In the genomic region with DNA sequence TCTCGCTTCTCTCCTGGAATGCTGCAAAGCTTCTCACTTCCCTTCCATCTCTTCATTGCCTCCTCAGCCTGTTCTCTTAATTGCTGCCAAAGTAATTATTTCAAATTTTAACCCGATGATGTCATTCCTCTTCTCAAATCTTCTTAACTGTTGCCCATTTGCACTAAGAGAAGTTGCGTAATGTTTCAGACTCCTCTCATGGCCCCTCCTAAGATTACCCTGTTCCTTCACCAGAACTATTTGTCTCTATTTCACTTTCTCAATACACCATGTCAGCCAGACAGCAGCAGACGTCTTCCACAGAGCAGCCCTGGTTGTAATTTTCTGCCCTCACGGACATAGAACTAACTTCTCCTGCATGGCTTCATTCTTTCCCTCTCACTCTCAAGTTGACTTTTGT, we compare ENCODE assay signal across 20 mouse cellular contexts. TPM values are rescaled to one million over a fixed set of nuclear protein-coding genes. Genes with fewer than 3 reads are reported as not detected.
DNase-seq lines count a peak whose midpoint lies in the region; ATAC-seq and TF ChIP-seq lines count a peak whose summit lies in the region.
"Had no signal": no experiment of that assay in that cellular context is flagged by ENCODE, and none has a peak within 500 bp of the region (broad histone marks: within the 10 kb centered on the region; RNA-seq: fewer than 3 reads in every experiment).

No protein-coding gene starts in this region.

- no peaks in the 10 kb centered on the region for H3K27me3 ChIP-seq in heart, adult 2 months (ENCODE audit: control insufficient read depth, insufficient read depth, low read length)
- no peaks in the 10 kb centered on the region for H3K27me3 ChIP-seq in heart, embryonic 12.5 days (replicated peaks)
- H3K27me3 ChIP-seq in intestine, embryonic 16.5 days (replicated peaks; ENCODE audit: control insufficient read depth, insufficient read depth, low read length): no peaks in the 10 kb centered on the region
- H3K27me3 ChIP-seq: hindbrain, embryonic 12.5 days; kidney, embryonic 15.5 days; neural tube, embryonic 15.5 days had no signal

- peak in 1 of 2 experiments; percentile 19 for DNase-seq in heart, adult 2 months
- DNase-seq in Muller cell, postnatal 12 days (ENCODE audit: inconsistent ontology term): peak; percentile 29
- peak; percentile 44 for DNase-seq in lung, postnatal 36 days
- DNase-seq in cerebellum, postnatal 4 days (ENCODE audit: low spot score in 2 of 2): no peak
- DNase-seq in ovary, postnatal 10 days (ENCODE audit: low spot score): no peak
- DNase-seq: cerebellum, adult 11-12 months; cerebellum, postnatal 25 days; forebrain, postnatal 0 days; kidney, postnatal 4 days; right cerebral cortex, postnatal 25 days; thymus, postnatal 25 days had no signal

- H3K36me3 ChIP-seq in heart, adult 2 months (ENCODE audit: control insufficient read depth, insufficient read depth, low read length): no peaks in the 10 kb centered on the region
- H3K36me3 ChIP-seq in heart, embryonic 12.5 days: no peaks in the 10 kb centered on the region
- no peaks in the 10 kb centered on the region for H3K36me3 ChIP-seq in intestine, embryonic 16.5 days (ENCODE audit: control insufficient read depth, insufficient read depth, low read length)
- H3K36me3 ChIP-seq: forebrain, embryonic 10.5 days; hindbrain, embryonic 12.5 days; kidney, embryonic 15.5 days; neural tube, embryonic 15.5 days had no signal

- no peak for TF ChIP-seq EP300 in heart, adult 2 months (IDR thresholded peaks at IDR 0.05; ENCODE audit: insufficient read depth, low read depth, low read length)

- H3K79me2 ChIP-seq in heart, adult 2 months (replicated peaks; ENCODE audit: control insufficient read depth, insufficient read depth, low read length): no peaks in the 10 kb centered on the region

- 74% methylated on average over 5 of the region's 5 CpGs for WGBS in heart, adult 2 months
- WGBS in heart, embryonic 12.5 days: 76% methylated on average over 5 of the region's 5 CpGs
- 82% methylated on average over 5 of the region's 5 CpGs for WGBS in intestine, embryonic 16.5 days

- intact Hi-C loops in heart, adult 2 months (cut with DNase I): no loop called here

- no peak overlapping the region for H3K9ac ChIP-seq in heart, adult 2 months (ENCODE audit: low read depth, low read length)
- H3K9ac ChIP-seq in heart, embryonic 12.5 days: no peak overlapping the region
- H3K9ac ChIP-seq in intestine, embryonic 16.5 days (ENCODE audit: low read depth, low read length): no peak overlapping the region
- H3K9ac ChIP-seq: forebrain, postnatal 0 days; hindbrain, embryonic 12.5 days; kidney, embryonic 15.5 days; neural tube, embryonic 15.5 days had no signal

- H3K4me1 ChIP-seq in heart, adult 2 months (ENCODE audit: control insufficient read depth, insufficient read depth, low read length): peaks cover 3% of the 10 kb centered on the region
- peaks cover 3% of the 10 kb centered on the region; the same call in 1 of the 2 replicates for H3K4me1 ChIP-seq in heart, embryonic 12.5 days (replicated peaks)
- no peaks in the 10 kb centered on the region for H3K4me1 ChIP-seq in intestine, embryonic 16.5 days (ENCODE audit: control insufficient read depth, insufficient read depth, low read length)
- H3K4me1 ChIP-seq: hindbrain, embryonic 12.5 days; neural tube, embryonic 15.5 days had no signal

- H3K27ac ChIP-seq in heart, adult 2 months: peak overlapping the region; percentile 47
- H3K27ac ChIP-seq in heart, embryonic 12.5 days (ENCODE audit: poor library complexity, severe bottlenecking): no peak overlapping the region
- no peak overlapping the region for H3K27ac ChIP-seq in intestine, embryonic 16.5 days (ENCODE audit: low read length)
- H3K27ac ChIP-seq: forebrain, embryonic 10.5 days; hindbrain, embryonic 12.5 days; kidney, embryonic 15.5 days; neural tube, embryonic 15.5 days had no signal

- H3K4me2 ChIP-seq in heart, embryonic 12.5 days: no peak overlapping the region
- H3K4me2 ChIP-seq in intestine, embryonic 16.5 days (ENCODE audit: low read depth, low read length): no peak overlapping the region
- H3K4me2 ChIP-seq: hindbrain, embryonic 12.5 days; kidney, embryonic 15.5 days; liver, embryonic 11.5 days; neural tube, embryonic 15.5 days had no signal

- H3K4me3 ChIP-seq in heart, adult 2 months: no peak overlapping the region
- H3K4me3 ChIP-seq in heart, embryonic 12.5 days: no peak overlapping the region
- H3K4me3 ChIP-seq in intestine, embryonic 16.5 days (ENCODE audit: low read length): no peak overlapping the region
- H3K4me3 ChIP-seq: forebrain, embryonic 10.5 days; hindbrain, embryonic 12.5 days; kidney, embryonic 15.5 days; neural tube, embryonic 15.5 days had no signal

- TF ChIP-seq POLR2A in heart, adult 2 months (IDR thresholded peaks at IDR 0.05; ENCODE audit: insufficient read depth, low read depth, low read length): peak; percentile 36; the same call in 1 of the 2 replicates

- TF ChIP-seq CTCF in heart, adult 2 months (IDR thresholded peaks at IDR 0.05): no peak

- ATAC-seq in heart, embryonic 12.5 days (ENCODE audit: insufficient number of reproducible peaks, low FRiP score): no peak
- ATAC-seq in common myeloid progenitor, adult 5-6 weeks (replicated peaks; ENCODE audit: low read depth, poor library complexity, severe bottlenecking): peak; percentile 47
- ATAC-seq in intestine, embryonic 16.5 days: no peak
- ATAC-seq: midbrain, embryonic 16.5 days had no signal

- no peaks in the 10 kb centered on the region for H3K9me3 ChIP-seq in heart, embryonic 12.5 days (replicated peaks)
- H3K9me3 ChIP-seq in intestine, embryonic 16.5 days (ENCODE audit: control insufficient read depth, low read length): no peaks in the 10 kb centered on the region
- H3K9me3 ChIP-seq: forebrain, embryonic 10.5 days; hindbrain, embryonic 12.5 days; kidney, embryonic 15.5 days; neural tube, embryonic 15.5 days had no signal

RNA-seq across cellular contexts. Expression of gene Pkn2, which starts 59.1 kb away (rescaled TPM):
- total RNA-seq in heart, adult 2 months (2021): 10 to 100 TPM; 38.3 to 40.6 TPM
- 6.6 and 14.6 TPM in 2 replicates for polyA plus RNA-seq in heart, adult 2 months (2012; rRNA removed)
- polyA plus RNA-seq in heart, embryonic 12.5 days (2016; fragmentation: Nextera tagmentation; extraction: Ambion mirVana): 53.1 and 55.7 TPM in 2 replicates
- 99.1 and 100 TPM in 2 replicates for total RNA-seq in common myeloid progenitor, adult 5-6 weeks (2017)
- polyA plus RNA-seq in intestine, embryonic 16.5 days (2015; fragmentation: Nextera tagmentation; extraction: Ambion mirVana): 29.9 and 30.8 TPM in 2 replicates

Comparison
In these comparisons a context has a peak if more than half of its experiments do, and no peak if none do; other contexts are left out.
1. DNase-seq: peak in Muller cell, postnatal 12 days (single experiment) and lung, postnatal 36 days (single experiment); none in cerebellum, postnatal 4 days (0 of 2) and ovary, postnatal 10 days (single experiment).